Mouse (Mus musculus) heart, adult 11 months (tissue): ENCODE measurements around the gene 4921524J17Rik.

ENCODE experiments used
- DNase-seq: peaks from one replicate; pipeline ENCODE4 v3.0.0; 2022

4921524J17Rik gene

DNA sequence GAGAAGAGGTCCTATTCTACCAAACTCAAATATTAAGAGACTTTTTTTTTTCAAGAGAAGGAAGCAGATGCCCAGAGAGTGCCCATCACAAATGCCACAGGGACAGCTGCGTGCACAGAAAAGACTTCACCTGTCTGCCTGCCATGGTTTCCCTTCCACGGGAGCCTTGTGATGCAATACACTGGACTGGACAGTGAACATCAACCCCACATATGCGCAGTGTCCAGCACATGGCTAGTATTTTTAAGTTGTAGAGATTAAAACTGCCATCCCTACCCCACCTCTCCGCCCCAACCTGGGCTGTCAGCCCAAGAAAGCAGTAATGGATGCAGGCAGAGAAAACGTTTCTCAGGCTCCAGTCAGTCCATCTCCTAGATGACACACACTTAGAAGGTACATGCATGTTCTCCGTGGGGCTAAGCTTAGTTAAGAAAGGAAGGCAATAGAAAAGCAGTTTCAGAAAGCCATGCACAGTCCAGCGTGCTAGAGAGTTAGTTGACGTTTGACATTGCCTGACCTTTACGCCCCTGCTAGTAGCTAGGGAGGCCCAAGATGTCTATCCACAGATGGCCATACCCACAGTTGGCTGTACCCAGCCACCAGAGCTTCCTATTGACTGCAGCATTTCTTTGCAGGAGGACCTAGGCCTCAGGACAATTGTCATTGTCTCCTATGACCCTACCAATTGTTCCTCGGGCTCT is 52.4 kb downstream of the 4921524J17Rik start:
- peak; percentile 92 for DNase-seq

DNA sequence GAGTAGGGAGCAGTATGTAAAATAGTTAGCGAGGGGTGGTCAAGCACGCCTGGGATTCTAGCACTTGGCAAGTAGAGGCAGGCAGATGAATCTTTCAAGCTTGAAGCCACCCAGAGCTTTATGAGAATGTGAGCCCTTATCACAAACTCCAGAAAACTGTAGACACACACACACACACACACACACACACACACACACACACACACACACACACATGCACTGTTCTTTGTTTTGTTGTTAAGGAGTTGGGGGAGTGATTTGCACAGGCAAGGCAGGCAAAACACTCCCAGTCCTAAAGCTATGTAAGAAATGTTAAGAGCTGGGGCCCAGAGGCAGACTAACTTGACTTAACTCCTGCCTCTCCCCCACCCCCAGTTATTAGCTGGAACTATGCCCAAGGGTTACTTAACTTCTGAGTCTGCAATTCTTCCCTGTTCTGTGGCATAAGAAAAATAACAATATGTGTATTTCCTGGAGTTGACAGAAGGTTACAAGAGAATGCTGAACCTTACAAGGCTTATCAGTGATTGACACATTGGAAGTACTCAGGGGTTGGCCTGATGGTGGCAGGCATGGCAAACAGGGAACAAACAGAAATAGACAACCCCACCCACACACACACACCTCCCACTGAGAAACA is 53.4 kb downstream of the 4921524J17Rik start:
- DNase-seq = peak; percentile 95

DNA sequence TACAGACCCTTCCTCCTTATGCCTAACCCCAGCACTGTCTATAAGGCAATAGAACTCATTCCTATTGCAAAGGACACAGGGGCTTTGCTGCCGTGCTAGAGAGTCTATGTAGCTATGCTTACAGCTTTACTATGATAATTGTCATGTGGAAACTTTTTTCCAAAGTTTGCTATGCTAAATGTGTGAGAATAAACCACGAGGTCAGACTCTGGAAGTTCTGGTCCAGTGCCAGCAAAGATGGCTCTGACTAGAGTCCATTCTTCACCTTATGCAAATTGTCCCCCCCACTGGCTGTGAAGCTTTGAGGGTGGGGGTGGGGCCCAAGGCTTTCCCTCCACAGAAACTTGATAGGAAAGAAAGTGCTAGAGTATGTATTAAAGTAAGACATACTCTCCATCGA is 56.1 kb downstream of the 4921524J17Rik start:
- DNase-seq = peak; percentile 55

DNA sequence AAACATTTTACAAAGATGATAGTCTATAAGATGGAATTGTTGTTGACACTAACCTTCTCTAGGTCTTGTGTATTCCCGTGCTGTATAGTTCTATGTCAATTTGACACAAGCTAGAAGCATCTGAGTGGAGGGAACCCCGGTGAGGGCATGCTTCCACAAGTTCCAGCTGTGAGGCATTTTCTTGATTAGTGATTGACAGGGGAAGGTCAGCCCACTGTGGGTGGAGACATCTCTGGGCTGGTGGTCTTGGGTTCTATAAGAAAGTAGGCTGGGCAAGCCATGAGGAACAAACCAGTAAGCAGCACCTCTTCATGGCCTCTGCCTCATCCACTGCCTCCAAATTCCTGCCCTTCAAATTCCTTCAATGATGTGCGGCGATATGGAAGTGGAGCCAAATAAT is 58.3 kb downstream of the 4921524J17Rik start:
- DNase-seq = peak; percentile 77

DNA sequence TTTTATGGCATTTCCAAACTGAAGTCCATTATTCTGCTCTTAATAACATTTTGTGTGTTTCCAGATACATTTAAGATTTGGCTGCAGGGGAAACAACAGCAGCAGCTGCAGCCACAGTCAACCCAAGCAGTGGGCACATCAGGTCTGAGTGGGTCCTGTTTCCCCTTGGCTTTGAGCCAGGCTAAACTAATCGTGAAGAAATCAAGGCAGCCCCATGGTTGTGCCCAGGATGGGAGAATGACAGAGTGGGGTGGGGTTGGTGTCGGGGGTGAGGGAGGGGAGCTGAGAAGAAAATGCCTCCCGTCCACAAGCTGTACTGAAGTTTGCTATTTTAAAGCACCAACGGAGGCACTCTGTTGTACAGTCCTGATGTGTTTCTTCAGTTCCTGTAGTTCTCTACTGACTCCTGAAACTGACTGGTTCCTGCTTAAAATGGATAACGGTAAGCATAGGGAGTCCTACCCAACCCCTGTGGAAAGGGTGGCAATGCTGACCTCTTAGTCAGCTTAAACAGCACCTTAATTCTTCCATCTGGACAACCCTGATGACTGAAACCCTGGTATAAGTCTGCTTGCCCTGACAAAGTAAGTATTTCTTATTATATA is 59.1 kb downstream of the 4921524J17Rik start:
- DNase-seq = peak; percentile 27

DNA sequence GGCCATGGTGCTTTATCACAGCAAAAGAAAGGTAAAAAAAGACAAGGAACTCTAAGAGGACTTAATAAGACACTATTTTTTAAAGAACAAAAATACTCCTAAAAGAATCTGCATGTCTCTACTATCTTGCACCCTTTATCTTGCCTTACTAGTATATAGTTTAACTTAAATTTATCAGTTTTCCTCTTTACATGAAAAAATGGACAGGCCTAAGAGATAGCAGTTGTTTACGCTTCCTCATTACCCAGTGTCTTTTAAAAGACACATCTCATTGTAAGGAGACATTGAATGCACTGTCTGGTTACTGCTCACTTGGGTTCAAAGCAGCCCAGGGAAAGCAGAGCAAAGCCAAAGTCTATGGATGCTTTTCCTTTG is 60.2 kb downstream of the 4921524J17Rik start:
- no peak for DNase-seq

DNA sequence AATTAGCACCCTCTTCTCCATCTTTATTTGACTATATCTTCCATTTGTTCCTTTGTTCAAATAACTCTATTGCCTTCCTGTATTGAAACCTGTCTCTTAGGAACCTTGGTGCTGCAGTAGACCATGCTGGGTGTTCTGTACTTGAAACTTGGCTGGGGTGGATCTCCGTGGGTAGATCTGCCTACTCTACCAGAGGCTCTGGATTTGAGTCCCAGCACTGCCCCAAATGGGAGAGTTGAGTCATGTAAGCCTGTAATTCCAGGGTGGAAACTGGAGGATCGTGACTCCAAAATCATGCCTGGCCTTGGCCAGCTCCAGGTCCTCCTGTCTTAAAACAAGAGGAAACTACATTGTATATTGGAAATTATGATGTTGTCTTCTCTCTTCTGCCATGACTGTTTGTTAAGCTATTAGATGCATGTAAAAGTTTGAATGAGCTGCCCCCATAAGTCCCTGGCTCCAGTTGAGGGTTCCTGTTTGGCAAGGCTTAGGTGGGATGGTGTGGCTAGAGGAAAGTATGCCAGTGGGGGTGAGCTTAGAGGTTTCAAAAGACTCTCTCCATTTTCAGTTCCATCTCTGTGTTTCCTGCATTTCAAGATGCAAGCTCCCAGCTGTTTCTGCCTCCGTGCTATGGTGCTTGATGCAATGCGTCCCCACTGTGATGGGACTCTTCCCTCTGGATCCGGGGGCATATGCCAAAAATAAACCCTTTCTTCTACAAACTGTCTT is 60.7 kb downstream of the 4921524J17Rik start:
- peak; percentile 43 for DNase-seq

DNA sequence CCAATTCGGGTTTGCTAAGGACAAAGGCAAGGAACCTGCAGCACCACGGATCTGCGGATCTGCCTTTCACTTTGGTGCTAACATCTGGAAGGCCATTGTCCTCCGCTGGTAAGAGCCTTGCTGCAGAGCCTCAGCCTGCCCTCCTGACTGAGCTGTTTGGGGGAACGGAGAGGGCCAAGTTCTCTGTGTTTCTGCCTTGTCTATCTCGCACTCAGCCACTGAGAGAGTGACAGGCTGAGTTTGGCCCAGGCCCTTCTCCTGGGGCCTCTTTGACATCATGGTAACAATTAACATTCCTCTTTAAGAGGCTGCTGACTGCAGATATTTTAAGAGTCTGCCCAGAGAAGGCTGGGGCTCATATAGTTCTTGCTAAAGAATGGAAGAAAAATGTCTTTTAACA is 67.5 kb downstream of the 4921524J17Rik start:
- DNase-seq = peak; percentile 98

DNA sequence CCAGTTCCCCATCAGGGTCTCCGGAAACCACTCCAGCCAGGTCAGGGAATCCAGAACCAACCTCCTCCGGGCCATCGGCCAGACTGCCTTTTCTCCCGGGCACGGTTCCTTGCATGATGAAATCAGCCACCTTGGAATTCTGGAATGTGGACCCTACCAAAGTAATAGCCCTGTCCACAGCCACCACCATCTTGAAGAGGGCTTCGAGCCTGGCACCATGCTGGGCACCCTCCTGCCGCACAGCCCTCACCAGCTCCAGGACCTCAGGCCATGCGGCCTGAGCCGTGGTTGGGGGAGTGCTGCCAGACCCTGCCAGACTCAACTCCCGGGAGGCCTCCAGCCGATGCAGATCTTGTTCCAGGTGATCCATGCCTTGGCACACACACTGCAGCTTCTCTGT is 68.0 kb downstream of the 4921524J17Rik start:
- peak; percentile 90 for DNase-seq

DNA sequence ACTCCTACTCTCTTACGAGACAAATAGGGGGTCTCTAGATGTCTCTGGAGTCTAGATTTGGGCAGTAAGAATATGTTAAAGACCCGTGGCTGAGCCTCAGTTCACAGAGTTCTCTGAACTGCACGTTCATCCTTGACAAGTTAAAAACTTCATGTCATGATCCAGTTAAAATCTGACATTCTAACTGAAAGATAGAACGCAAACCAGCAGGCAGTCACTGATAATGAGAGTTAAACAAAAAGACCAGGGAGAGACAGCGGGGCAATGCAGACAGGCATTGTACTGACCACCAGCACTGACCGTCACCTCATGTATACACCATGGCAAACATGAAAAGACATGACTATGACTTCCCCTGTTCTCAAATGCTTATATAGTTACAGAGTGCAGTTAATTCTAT is 69.2 kb downstream of the 4921524J17Rik start:
- DNase-seq = peak; percentile 46

DNA sequence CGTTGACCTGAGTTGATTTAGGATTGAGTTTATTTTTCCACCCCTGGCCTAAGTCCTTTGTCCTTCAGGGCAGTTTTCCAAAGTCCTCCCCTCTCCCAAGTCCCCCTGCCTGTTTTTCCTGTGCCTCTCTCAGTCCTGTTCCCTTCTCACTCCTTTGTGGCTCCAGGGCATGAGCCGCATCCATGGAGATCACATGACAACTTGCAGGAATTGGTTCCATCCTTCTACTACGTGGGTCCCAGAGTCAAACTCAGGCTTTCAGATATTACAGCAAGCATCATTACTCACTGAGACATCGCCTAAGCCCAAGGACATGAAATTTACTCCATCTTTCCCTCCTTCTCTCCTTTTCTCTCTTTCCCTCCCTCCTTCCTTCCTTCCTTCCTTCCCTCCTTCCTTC is 70.4 kb downstream of the 4921524J17Rik start:
- DNase-seq = peak; percentile 91
